Mouse (Mus musculus): ENCODE data around the gene Syna.

DNA sequence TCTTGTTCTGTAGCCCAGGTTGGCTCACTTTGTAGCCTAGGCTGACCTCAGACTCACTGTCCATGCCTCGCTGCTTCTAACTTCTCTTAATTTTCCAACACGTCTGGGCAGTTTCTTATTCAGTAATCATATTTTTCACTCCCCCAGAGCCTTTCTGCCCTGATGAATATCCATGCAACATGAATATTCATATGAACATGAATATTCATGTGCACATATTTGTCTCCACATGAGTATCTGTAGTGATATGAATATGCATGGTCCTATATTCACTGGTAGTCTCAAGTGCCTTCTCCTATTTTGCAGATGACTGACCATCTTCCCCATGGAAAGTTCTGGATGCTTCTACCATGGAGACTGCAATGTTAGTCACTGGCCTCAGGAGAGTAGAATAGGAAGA is 38.8 kb downstream of the Syna start:
- no peak for TF ChIP-seq POLR2A (IDR thresholded peaks at IDR 0.05; ENCODE audit: extremely low read depth, insufficient read depth, low read length)
- no peak for TF ChIP-seq CTCF (IDR thresholded peaks at IDR 0.05; ENCODE audit: low read depth, low read length)

Measured in liver, adult 2 months (tissue).